Mouse (Mus musculus): ENCODE data around the gene Phf24.

Phf24 gene

DNA sequence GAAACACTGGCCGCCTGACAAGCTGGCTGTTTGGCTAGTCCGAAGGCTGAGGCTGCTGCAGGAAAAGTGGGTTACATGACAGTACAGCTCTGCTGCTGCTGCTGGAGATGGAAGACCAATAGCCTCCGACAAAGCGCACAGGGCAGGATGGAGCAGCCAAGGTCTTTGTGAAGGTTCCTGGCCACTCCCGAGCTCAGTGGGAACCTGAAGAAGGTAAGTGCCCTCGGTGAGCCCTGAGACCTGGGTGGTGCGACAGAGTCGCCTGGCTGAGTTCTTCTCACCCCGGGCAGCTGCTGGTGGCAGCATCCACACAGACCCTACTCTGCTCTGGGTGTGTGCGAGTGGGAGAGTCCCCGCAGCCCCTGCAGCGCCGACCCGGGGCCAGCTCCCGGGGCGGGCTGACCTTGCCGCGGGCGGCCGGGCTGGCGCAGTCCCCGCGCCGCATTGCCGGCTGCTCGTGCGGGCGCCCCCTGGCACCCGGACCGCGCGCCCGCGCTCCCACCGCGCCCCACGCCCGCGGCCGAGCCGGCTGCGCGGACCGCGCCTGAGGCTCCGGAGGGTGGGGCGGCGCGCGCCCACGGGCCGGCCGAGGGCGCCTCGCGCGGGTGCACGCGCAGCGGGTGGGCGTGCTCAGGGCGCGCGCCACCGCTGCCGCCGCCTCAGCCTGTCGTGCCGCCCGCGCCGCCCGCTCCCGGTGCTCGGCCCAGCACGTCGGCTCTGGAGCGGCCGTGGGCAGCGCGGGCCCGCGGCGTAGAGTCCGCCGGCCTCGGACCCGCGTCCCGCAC is at the start of gene Phf24:
Gene Phf24 (plus strand): TSS at position 44 of the 785 bp plus-strand sequence.
- in situ Hi-C loops (cut with MboI; ENCODE audit: low pct_unique_long_range_greater_than_20kb in 1 of 2, low sequenced_read_pairs in 2 of 2, unreplicated experiment in 1 of 2): no loop called here

DNA sequence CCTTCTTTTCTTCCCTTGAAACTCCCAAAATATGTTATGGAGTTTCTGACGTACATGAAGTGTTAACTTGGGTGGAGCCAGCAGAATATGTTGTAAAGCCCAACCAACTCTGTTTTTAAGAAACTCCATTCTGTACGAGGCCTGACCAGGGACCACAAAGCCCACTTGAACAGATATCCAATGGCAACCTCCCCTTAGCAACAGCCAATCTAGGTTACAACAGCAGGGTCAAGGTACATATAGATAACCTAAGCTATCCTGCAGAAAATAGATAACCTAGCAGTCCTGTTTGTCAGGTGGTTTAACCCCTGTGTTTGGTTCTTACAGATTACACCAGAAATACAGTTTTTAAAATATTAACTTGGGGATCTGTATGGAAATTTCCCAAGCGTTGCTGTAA is 49.1 kb upstream of the Phf24 start:
- in situ Hi-C loops (cut with MboI; ENCODE audit: low pct_unique_long_range_greater_than_20kb in 1 of 2, low sequenced_read_pairs in 2 of 2, unreplicated experiment in 1 of 2): no loop called here

DNA sequence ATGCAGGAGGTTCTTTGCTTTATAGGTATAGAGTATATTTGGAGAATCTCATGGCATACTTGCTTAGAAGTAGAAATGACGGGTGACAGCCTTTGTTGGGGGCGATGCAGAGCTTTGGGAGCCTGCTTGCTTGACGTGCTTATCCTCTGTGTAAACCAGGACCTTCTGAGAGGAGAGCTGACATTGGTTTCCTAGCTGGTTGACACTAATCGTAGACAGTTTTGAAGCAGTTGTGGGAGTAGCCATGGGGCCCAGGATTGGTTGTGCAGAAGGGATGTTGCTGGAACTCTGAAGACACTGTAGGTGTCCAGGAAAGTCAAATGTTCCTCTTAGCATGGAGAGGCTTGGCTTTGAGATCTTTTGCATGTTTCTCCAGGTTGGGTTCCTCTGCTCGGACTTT is 48.3 kb upstream of the Phf24 start:
- in situ Hi-C loops (cut with MboI; ENCODE audit: low pct_unique_long_range_greater_than_20kb in 1 of 2, low sequenced_read_pairs in 2 of 2, unreplicated experiment in 1 of 2): no loop called here

DNA sequence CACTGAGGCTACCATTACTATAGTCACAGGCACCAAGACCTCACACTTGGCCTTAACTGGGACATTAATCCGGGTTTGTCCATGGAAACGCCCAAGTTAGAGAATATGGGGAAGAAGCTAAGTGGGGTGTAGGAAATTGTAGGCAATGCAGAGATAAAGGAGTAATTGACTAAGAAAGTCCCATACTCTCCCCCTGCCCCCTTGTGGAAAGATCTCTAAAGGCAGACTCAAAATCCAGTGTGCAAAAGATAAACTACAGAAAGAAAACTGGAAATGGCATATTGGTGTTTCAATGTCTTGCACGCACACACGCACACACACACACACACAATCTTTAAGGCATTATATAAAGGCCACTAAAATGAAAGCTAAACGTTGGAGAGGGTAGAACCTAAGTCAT is 45.7 kb upstream of the Phf24 start:
- in situ Hi-C loops (cut with MboI; ENCODE audit: low pct_unique_long_range_greater_than_20kb in 1 of 2, low sequenced_read_pairs in 2 of 2, unreplicated experiment in 1 of 2): loop anchor here in 1 of 2 experiments (5.0 kb wide), 1 partner anchor 92 kb away; no protein-coding TSS in a partner anchor

DNA sequence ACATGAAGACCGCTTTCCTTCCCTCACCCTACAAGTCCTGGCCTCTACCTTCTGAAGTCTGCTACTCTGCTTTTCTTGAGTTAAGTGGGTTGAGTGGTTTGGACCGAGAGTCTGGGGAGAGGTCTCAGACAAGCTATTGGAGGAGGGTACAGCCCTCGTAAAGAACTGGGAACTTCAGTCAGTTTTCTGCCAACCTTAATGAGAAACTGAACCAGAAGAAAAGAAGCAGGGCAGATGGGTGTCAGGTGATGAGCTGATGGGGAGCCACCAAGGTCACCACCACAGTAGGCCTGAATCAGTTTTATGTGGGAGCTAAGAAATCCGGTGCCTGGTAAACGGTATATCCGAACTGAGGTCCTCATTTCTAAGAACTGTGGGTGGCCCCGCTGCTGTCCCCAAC is 44.3 kb upstream of the Phf24 start:
- in situ Hi-C loops (cut with MboI; ENCODE audit: low pct_unique_long_range_greater_than_20kb in 1 of 2, low sequenced_read_pairs in 2 of 2, unreplicated experiment in 1 of 2): loop anchor here in 1 of 2 experiments (5.0 kb wide), 1 partner anchor 90 kb away; no protein-coding TSS in a partner anchor

DNA sequence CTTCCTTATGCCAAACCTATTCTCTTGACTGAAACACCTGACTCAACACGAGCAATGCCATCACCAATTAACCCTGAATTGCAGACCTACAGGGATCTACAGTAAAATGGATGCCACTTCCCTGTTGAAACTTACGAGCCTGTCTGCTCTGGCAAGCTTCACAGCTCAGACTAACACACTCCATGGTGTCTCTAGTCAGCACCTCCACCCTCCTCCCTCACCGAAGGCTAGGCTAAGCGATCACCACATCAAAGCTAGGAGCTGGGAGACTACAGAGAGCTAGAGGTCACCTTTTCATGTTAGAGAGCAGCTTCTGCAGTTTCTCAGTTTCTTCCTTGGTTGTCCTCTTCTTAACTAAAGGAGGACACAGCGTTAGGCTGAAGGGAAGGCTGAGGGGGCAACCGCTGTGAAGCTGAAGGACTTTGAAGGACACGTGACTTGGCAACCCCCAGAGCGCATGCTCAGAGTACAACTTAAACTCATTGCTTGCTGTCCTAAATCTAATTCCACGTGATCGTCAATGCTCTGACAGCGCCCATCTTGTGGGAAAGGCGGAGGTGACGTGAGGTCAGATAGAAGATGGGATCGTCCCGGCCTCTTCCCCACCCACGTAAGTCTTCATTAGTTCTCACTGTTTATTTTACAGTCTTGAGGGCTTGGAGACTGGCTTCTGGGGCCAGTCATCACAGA is 43.6 kb upstream of the Phf24 start:
- in situ Hi-C loops (cut with MboI; ENCODE audit: low pct_unique_long_range_greater_than_20kb in 1 of 2, low sequenced_read_pairs in 2 of 2, unreplicated experiment in 1 of 2): loop anchor here in 1 of 2 experiments (5.0 kb wide), 1 partner anchor 89 kb away; no protein-coding TSS in a partner anchor

DNA sequence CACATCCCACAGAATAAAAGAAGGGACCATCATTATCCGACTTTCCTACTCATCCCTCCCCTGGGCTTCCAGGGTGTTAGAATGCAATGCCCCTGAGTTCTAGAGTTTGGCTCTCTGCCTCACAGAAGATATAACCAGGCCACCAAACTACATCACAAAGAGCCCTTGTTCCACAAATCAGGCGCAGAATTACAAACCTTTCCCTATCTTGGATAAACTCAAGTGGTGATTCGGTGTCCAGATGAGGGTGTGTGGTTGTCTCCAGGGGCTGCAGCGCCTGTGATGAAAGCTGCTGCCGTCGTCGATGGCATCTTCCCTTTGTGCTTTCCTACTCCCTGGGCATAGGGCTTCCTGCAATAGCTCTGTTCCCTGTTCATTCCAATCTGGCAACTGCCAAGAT is 42.3 kb upstream of the Phf24 start, which contains the start of gene Fam205c:
Gene Fam205c (minus strand): TSS at position 101 of the 400 bp plus-strand sequence.
- in situ Hi-C loops (cut with MboI; ENCODE audit: low pct_unique_long_range_greater_than_20kb in 1 of 2, low sequenced_read_pairs in 2 of 2, unreplicated experiment in 1 of 2): loop anchor here in 1 of 2 experiments (5.0 kb wide), 1 partner anchor 88 kb away; no protein-coding TSS in a partner anchor

DNA sequence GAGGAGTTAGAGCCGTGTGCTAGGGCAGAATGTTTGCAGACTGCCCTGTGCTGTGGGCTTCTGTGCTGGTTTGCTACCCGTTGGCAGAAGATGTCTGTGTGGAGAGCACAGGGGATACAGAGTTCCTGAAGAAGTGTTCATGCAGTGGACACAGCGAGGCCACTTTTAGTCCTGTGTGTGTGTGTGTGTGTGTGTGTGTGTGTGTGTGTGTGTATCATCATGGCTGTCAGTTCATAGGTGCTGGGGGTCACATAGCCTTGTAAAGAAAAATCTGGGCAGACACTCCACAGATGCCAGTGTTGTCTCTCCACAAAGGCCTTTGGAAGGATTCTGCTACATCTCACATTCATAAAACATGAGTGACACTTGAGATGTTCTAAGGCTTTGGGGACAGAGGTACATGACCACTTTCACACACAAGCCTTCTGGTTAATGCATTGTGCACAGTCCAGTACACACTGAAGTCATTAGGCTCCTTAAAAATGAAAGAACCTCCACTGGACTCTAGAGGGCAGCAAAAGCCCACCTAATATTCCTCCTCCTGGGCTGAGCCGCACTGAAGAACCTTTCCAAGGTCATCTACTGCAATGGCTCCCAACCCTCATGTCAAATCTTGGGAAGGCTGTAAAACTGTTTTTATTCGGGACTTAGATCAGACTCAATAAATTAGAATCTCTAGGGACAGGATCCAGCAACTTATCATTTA is 39.7 kb upstream of the Phf24 start:
- in situ Hi-C loops (cut with MboI; ENCODE audit: low pct_unique_long_range_greater_than_20kb in 1 of 2, low sequenced_read_pairs in 2 of 2, unreplicated experiment in 1 of 2): loop anchor here in 1 of 2 experiments (5.0 kb wide), 1 partner anchor 86 kb away; no protein-coding TSS in a partner anchor

DNA sequence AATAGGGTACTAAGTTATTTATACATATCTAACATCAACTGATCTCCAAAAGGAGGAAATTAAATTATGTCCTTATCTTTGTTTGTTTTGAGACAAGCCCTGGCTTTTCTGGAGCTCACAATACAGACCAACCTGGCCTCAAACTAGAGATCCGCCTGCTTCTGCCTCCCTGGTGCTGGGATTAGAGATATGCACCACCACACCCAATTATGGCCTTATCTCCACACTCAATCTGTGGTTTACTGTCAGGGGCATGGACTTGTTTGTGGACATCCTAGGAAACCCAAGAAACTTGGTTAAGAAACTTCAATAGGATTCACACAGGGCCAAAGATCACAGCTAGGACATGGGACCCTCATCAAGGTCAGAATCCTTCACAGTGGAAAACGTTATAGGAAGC is 38.8 kb upstream of the Phf24 start:
- in situ Hi-C loops (cut with MboI; ENCODE audit: low pct_unique_long_range_greater_than_20kb in 1 of 2, low sequenced_read_pairs in 2 of 2, unreplicated experiment in 1 of 2): loop anchor here in 1 of 2 experiments (5.0 kb wide), 1 partner anchor 85 kb away; no protein-coding TSS in a partner anchor

DNA sequence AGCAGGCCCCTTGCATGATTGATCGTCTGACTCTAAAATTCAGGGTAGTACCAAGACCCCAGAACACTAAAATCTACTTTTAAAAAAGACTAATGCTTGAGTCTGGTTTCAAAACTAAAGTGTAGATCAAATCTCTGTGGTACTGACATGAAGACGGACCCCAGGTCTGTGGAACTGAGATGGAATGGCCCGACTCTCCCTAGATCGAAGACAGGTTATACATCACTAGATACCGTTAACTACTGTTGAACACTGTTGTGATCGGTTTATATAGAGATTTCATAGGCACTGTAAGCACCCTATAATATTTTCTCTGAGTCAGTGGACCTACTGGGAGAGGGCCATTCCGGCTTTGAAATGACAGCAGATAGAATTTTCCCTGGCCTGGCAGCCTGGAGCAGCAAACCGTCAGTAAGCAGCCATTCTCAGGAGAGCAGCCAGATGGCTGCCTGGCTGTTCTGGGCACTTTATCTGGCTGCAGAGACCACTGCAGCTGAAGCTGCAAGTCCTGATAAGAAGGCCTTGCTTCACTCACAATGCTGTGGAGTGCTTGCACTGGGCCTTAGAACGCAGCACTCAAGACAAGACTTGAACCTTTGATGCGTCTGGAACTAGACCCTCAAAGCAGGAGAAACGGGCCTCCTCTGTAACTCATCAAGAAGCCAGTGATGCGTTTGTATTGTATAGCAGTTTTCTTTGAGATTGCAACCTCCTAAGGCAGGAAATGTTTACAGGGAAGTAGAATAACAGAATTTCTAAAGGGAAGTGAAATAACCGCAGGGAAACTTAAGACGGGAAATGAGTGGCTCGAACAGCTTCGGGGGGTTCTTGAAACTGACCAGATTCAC is 36.4 kb upstream of the Phf24 start:
- in situ Hi-C loops (cut with MboI; ENCODE audit: low pct_unique_long_range_greater_than_20kb in 1 of 2, low sequenced_read_pairs in 2 of 2, unreplicated experiment in 1 of 2): loop anchor here in 1 of 2 experiments (5.0 kb wide), 1 partner anchor 82 kb away; no protein-coding TSS in a partner anchor

DNA sequence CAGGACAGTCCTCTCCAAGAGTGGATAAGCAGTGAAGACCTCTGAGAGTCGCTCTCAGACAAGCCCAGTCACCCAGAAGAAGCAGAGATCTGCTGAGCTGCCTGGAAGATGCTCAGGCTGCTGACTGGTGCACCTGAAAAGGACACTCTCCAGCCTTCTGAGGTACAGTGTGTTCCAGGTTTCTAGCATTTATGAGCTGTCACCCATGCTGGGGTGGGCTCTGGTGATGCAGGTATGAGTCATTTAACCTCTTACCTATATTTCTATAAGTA is 35.8 kb upstream of the Phf24 start:
- in situ Hi-C loops (cut with MboI; ENCODE audit: low pct_unique_long_range_greater_than_20kb in 1 of 2, low sequenced_read_pairs in 2 of 2, unreplicated experiment in 1 of 2): no loop called here

DNA sequence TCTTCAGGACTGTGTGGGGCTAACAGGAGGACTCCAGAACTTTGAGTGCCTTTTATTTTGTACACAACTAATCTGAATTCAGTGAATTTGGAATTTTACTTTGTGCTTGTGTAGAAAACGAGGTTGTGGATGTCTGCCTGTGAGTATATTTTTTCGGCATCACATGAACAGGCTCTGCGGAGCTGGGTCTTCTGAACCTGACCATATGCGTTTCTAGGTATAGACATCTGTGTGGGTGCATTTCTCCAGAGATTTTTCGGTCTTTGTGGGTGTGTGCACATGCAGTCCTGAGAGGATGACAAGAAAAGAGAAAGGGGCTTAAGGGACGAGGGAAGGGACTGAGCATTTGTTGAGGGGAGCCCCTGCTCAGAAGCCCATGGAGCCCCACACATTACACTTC is 29.5 kb upstream of the Phf24 start:
- in situ Hi-C loops (cut with MboI; ENCODE audit: low pct_unique_long_range_greater_than_20kb in 1 of 2, low sequenced_read_pairs in 2 of 2, unreplicated experiment in 1 of 2): no loop called here

DNA sequence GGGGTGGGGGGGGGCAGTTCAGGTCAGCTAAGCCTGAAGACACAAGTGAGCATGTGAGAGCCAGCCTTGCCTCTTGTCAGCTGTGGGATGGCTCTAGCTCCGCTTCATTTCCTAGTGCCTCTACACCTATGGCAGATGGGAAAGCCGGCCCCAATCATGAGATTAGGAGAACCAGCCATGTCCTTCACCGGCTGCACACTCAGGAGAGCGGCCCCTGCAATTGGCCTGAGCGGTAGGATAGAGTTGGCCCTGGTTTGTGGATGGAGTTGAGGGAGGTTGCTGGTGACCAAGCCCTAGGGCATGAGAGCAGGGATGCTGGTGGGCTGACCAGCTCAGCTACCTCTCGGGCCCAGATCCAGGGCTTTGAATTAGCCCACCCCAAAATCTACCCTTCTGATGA is 27.7 kb upstream of the Phf24 start:
- in situ Hi-C loops (cut with MboI; ENCODE audit: low pct_unique_long_range_greater_than_20kb in 1 of 2, low sequenced_read_pairs in 2 of 2, unreplicated experiment in 1 of 2): no loop called here

DNA sequence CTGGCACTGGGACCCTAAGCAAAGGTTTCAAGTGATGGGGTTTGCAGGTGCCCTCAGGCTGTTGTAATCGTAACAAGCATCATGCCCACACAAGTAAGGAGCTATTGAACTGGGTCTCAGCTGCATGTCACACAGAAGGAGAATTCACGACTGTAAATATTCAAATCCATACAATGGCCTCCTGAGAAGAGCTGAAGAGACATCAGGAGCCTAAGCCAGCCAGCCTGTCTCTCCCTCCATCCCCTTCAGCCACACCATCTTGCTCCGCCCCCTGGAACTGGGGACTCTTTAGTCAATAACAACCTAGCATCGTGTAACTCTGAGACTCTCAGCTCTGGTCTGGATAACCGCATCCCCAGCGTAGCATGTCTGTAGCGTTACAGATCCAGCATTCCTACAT is 25.3 kb upstream of the Phf24 start:
- in situ Hi-C loops (cut with MboI; ENCODE audit: low pct_unique_long_range_greater_than_20kb in 1 of 2, low sequenced_read_pairs in 2 of 2, unreplicated experiment in 1 of 2): no loop called here

DNA sequence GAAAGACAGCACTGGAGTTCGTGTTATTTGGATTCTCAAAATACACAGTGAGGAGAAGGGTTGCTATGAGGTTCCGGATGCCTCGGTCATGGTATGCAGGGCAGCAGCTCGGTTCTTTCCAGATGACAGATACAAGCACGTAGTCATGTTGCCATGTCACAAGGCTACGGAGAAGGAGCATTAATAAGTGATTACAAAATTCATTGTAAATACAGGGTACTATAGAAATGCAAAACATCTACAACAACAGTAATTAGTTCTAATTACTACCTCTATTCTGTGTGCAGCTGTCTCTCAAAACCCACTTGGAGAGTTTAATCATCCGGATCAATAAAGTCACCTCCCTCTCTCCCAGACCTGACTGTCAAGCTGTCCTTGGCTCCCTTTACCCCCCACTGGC is 21.3 kb upstream of the Phf24 start:
- in situ Hi-C loops (cut with MboI; ENCODE audit: low pct_unique_long_range_greater_than_20kb in 1 of 2, low sequenced_read_pairs in 2 of 2, unreplicated experiment in 1 of 2): no loop called here

DNA sequence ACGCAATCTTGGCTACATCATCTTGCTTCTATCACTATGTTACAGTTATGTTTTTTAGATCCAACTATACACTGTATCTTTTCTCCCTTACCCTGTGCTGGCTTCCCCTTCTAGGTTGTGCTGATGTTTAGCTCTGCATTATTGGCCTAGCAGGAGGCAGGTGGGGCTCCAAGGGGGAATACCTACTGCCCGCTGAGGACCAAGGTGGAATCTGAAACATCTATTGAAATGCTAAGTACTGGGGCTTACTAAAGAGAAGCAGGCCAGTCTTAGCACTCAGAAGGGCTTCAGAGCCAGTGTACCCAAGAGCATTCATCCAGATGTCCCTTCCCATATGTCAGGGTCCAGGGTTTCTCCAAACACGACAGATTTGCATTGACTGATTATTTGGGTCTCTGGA is 17.5 kb upstream of the Phf24 start:
- in situ Hi-C loops (cut with MboI; ENCODE audit: low pct_unique_long_range_greater_than_20kb in 1 of 2, low sequenced_read_pairs in 2 of 2, unreplicated experiment in 1 of 2): no loop called here

DNA sequence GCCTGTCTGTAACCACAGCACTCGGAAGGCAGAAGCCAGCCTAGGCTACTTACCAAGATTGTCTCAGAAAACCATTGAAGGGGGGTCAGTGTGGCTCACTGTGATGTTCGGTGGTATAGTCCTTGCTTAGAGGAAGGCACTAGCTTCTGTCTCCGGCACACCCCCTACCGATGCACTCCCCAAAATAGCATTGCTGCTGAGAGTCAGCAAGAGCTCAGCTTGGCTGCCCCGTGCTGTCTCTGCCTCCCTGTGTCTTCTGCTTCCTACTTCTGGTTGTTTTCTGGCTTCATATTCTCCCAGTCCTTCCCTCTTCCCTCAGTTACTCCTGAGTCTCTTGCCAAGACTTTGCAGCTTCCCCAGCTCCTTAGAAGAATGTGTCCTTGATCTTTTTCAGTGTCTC is 15.6 kb upstream of the Phf24 start:
- in situ Hi-C loops (cut with MboI; ENCODE audit: low pct_unique_long_range_greater_than_20kb in 1 of 2, low sequenced_read_pairs in 2 of 2, unreplicated experiment in 1 of 2): no loop called here

DNA sequence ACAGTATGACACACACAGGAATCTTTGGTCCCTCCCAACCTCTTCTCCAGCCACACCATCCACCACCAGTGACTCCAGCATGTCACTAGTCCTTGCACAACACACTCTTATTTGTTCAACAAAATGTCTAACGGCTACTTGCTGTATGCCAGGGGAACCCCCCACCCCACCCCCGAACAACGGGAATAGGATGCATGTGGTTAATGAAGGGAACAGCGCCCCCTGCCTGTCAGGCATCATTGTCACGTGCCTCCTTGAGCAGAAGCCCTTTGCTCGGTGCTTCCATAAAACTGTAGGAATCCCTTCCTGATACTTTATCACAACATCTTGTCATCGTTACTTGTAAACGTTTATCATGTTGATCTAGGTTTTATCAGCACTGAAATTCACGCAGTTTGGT is 14.3 kb upstream of the Phf24 start:
- in situ Hi-C loops (cut with MboI; ENCODE audit: low pct_unique_long_range_greater_than_20kb in 1 of 2, low sequenced_read_pairs in 2 of 2, unreplicated experiment in 1 of 2): no loop called here
